Mouse (Mus musculus) Patski (cell line): Measurements from ENCODE around the gene Slc44a4. TPM values are rescaled to one million over a fixed set of nuclear protein-coding genes. Genes with fewer than 3 reads are reported as not detected.
A peak's percentile ranks its signal among the peaks of the same experiment; 100 is the strongest.

Source experiments
- ATAC-seq: fragments of 100-300 bp; one replicate; pipeline ENCODE4 v1.8.0; 2021
- CTCF ChIA-PET: fragments of 350-600 bp; sonication (Branson Sonifier 250); formaldehyde crosslinking; loops from one replicate; lab custom pipeline; 2022; ENCODE audit warnings: inconsistent platforms; lab: Charles Lee
- POLR2A ChIA-PET: fragments of 350-600 bp; sonication (Branson Sonifier 250); formaldehyde crosslinking; loops from one replicate; lab custom pipeline; 2022; ENCODE audit warnings: antibody characterized with exemption, inconsistent platforms; lab: Charles Lee
- DNase-seq: peaks from one replicate; pipeline ENCODE4 v3.0.0-alpha.2; 2011; ENCODE audit warnings: low read depth, low spot score
- H3K27me3 ChIP-seq: fragments of 371-371 bp; one replicate; pipeline ENCODE4 v1.5.1; 2021
- CTCF ChIP-seq: fragments of 100-300 bp; IDR thresholded peaks from one replicate; pipeline ENCODE4 v1.5.1; 2021
- in situ Hi-C: fragments of 300-500 bp; cut with MboI; formaldehyde crosslinking; loops from 3 replicates; pipeline ENCODE4 v1.11.1; 2018; ENCODE audit warnings: low pct_unique_long_range_greater_than_20kb, mixed read lengths
- polyA plus RNA-seq: library from polyadenylated mRNA; unstranded; gene quantifications from one replicate; pipeline ENCODE4 v1.2.3, GENCODE M21; 2021

Slc44a4 gene
- polyA plus RNA-seq, 1 experiment from 2014 or later: 0.37 TPM

- DNase-seq (no peak), ATAC-seq (no peak)
- TF ChIP-seq CTCF: no peak
- ChIA-PET CTCF (no interaction called here), POLR2A (no interaction called here)
- no peaks in the 10 kb centered on the region for H3K27me3 ChIP-seq
- in situ Hi-C loops: loop anchor here (5.0 kb wide), 1 partner anchor 33 kb away; no protein-coding TSS in a partner anchor
These were observed 24.1 kb upstream of the Slc44a4 start for GRCm38 (mm10) chr17:34890074-34890743.

- DNase-seq (no peak), ATAC-seq (no peak)
- in situ Hi-C loops: loop anchor here (5.0 kb wide), 1 partner anchor 34 kb away; no protein-coding TSS in a partner anchor
- H3K27me3 ChIP-seq: no peaks in the 10 kb centered on the region
- CTCF ChIA-PET: interaction anchor here (0.9 kb wide), 1 partner anchor 35 kb away, joined by 4 read pairs; no protein-coding TSS in a partner anchor
- TF ChIP-seq CTCF: no peak
- POLR2A ChIA-PET: interaction anchor here (0.6 kb wide), 1 partner anchor 34 kb away, joined by 3 read pairs; no protein-coding TSS in a partner anchor
These were observed 22.9 kb upstream of the Slc44a4 start for GRCm38 (mm10) chr17:34891377-34891776.

GRCm38 (mm10) chr17:34893072-34893824, 21.0 kb upstream of the Slc44a4 start:
- no peak for TF ChIP-seq CTCF
- in situ Hi-C loops: loop anchor here (5.0 kb wide), 1 partner anchor 36 kb away; no protein-coding TSS in a partner anchor
- DNase-seq: no peak
- H3K27me3 ChIP-seq: no peaks in the 10 kb centered on the region
- ChIA-PET CTCF (interaction anchor here (1.7 kb wide), 1 partner anchor 37 kb away, joined by 5 read pairs; no protein-coding TSS in a partner anchor), POLR2A (interaction anchor here (0.9 kb wide), 1 partner anchor 9 kb away, joined by 4 read pairs; no protein-coding TSS in a partner anchor)
- no peak for ATAC-seq

- H3K27me3 ChIP-seq: no peaks in the 10 kb centered on the region
- in situ Hi-C loops: loop anchor here (5.0 kb wide), 1 partner anchor 37 kb away; no protein-coding TSS in a partner anchor
- DNase-seq: peak; percentile 75
- POLR2A ChIA-PET: interaction anchor here (0.9 kb wide), 1 partner anchor 10 kb away, joined by 4 read pairs; no protein-coding TSS in a partner anchor
- CTCF ChIA-PET: interaction anchor here (1.7 kb wide), 1 partner anchor 38 kb away, joined by 5 read pairs; no protein-coding TSS in a partner anchor
- peak; percentile 40 for ATAC-seq
- no peak for TF ChIP-seq CTCF
These were observed 20.1 kb upstream of the Slc44a4 start for GRCm38 (mm10) chr17:34894074-34894597.

- no peak for TF ChIP-seq CTCF
- no peak for DNase-seq
- in situ Hi-C loops: loop anchor here (5.0 kb wide), 1 partner anchor 38 kb away; no protein-coding TSS in a partner anchor
- no peaks in the 10 kb centered on the region for H3K27me3 ChIP-seq
- no peak for ATAC-seq
- CTCF ChIA-PET: interaction anchor here (1.1 kb wide), 1 partner anchor 39 kb away, joined by 5 read pairs; no protein-coding TSS in a partner anchor
- POLR2A ChIA-PET: no interaction called here
These were observed 19.3 kb upstream of the Slc44a4 start for GRCm38 (mm10) chr17:34894801-34895530.

GRCm38 (mm10) chr17:34895724-34896123, 18.5 kb upstream of the Slc44a4 start:
- in situ Hi-C loops: no loop called here
- POLR2A ChIA-PET: no interaction called here
- CTCF ChIA-PET: interaction anchor here (1.1 kb wide), 1 partner anchor 40 kb away, joined by 5 read pairs; no protein-coding TSS in a partner anchor
- TF ChIP-seq CTCF: no peak
- DNase-seq (no peak), ATAC-seq (no peak)
- no peaks in the 10 kb centered on the region for H3K27me3 ChIP-seq

GRCm38 (mm10) chr17:34896366-34896765, 17.9 kb upstream of the Slc44a4 start:
- ChIA-PET POLR2A (no interaction called here), CTCF (interaction anchor here (1.4 kb wide), 1 partner anchor 28 kb away, joined by 3 read pairs; no protein-coding TSS in a partner anchor)
- in situ Hi-C loops: no loop called here
- no peak for ATAC-seq
- no peak for DNase-seq
- TF ChIP-seq CTCF: no peak
- H3K27me3 ChIP-seq: no peaks in the 10 kb centered on the region

GRCm38 (mm10) chr17:34897373-34898159, 16.7 kb upstream of the Slc44a4 start:
- DNase-seq (no peak), ATAC-seq (no peak)
- POLR2A ChIA-PET: interaction anchor here (0.5 to 0.7 kb wide), 4 partner anchors 16 to 318 kb away, joined by 3 to 12 read pairs (median 4); partner anchors contain the start of gene Gm20547
- TF ChIP-seq CTCF: no peak
- CTCF ChIA-PET: interaction anchor here (1.4 kb wide), 1 partner anchor 26 kb away, joined by 3 read pairs; no protein-coding TSS in a partner anchor
- in situ Hi-C loops: no loop called here
- H3K27me3 ChIP-seq: no peaks in the 10 kb centered on the region

- in situ Hi-C loops: no loop called here
- no peaks in the 10 kb centered on the region for H3K27me3 ChIP-seq
- ChIA-PET POLR2A (interaction anchor here (0.5 to 0.7 kb wide), 3 partner anchors 17 to 227 kb away, joined by 3 to 12 read pairs (median 4); partner anchors contain the start of gene Gm20547), CTCF (no interaction called here)
- peak; percentile 32 for ATAC-seq
- TF ChIP-seq CTCF: no peak
- no peak for DNase-seq
These were observed 16.1 kb upstream of the Slc44a4 start, which contains the start of the genes C2 and Ehmt2 for GRCm38 (mm10) chr17:34898160-34898586. TSS of gene C2 (minus strand) at chr17:34898265. TSS of gene Ehmt2 (plus strand) at chr17:34898469.
